Mouse (Mus musculus): ENCODE results near the gene Ankdd1a. TPM values are rescaled to one million over a fixed set of nuclear protein-coding genes. Genes with fewer than 3 reads are reported as not detected.

Ankdd1a gene
- polyA plus RNA-seq, 1 experiment from 2014 or later = 0.19 TPM

DNA sequence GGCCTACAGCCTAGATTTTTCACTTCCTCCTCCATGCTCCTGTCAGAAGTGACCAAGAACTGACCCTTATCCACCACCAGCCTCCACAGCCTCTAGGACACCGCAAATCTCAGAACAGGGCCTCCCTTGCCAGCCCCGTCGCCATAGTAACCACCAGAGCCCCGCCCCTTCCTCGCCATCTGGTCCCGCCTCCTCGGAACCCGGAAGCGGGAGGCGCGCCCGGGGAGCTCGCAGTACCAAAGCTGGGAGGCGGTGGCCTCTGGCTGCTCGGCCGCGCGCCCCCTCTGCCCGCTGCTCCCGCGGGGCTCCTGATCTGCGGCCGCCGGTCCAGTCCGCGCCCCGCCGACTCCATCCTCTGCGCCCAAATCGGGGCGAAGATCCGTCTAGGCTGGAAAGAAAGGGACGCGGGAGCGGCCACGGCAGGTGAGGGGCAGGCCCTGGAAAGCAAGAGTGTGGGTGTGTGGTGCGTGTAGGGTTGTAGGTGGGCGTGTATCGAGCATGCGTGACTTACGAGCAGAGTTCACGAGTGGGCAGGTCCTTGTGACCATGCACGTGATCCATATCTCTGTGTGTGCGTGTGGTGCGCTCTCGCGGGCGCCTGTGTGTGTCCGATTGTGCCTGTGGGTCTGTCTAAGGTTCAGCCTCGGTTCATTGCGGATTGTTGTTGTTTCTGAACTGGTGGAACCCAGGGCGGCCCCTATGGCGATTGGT is 59.1 kb downstream of the Ankdd1a start, which contains the start of gene Spg21:
Gene Spg21, plus strand, starts transcription at position 216 of the 711 bp plus-strand sequence.
- H3K4me1 ChIP-seq (ENCODE audit: control insufficient read depth, insufficient read depth, low read length) = peaks cover 10% of the 10 kb centered on the region
- H3K4me3 ChIP-seq (replicated peaks; ENCODE audit: low read length) = peak within 1 kb of the TSS; percentile 83
- peak within 1 kb of the TSS; percentile 71 for H3K4me2 ChIP-seq (ENCODE audit: low read depth, low read length)
- H3K27ac ChIP-seq (ENCODE audit: low read length) = peak within 1 kb of the TSS; percentile 85
- peak; percentile 95 for ATAC-seq (ENCODE audit: insufficient read depth, low FRiP score)
- 0 out of 2 replicates have a peak, but pooled peaks cover 5% of the 10 kb centered on the region for H3K36me3 ChIP-seq (ENCODE audit: control insufficient read depth, insufficient read depth, low read length)
- no peaks in the 10 kb centered on the region for H3K9me3 ChIP-seq (replicated peaks; ENCODE audit: control insufficient read depth, low read length)
- under 1% methylated on average over 53 of the region's 53 CpGs for WGBS
- peak within 1 kb of the TSS; percentile 84 for H3K9ac ChIP-seq (ENCODE audit: low read length)
- no peaks in the 10 kb centered on the region for H3K27me3 ChIP-seq (ENCODE audit: control insufficient read depth, insufficient read depth, low read length)

GRCm38 (mm10) chr9:65460198-65460597 is 59.8 kb downstream of the Ankdd1a start:
- H3K36me3 ChIP-seq (ENCODE audit: control insufficient read depth, insufficient read depth, low read length) = no peaks in the 10 kb centered on the region
- H3K27ac ChIP-seq (ENCODE audit: low read length) = peak overlapping the region; percentile 51; the same call in 1 of the 2 replicates
- no peak overlapping the region for H3K9ac ChIP-seq (ENCODE audit: low read length)
- WGBS = 49% methylated on average over 3 of the region's 3 CpGs
- H3K4me1 ChIP-seq (ENCODE audit: control insufficient read depth, insufficient read depth, low read length) = peaks cover 10% of the 10 kb centered on the region
- no peaks in the 10 kb centered on the region for H3K9me3 ChIP-seq (replicated peaks; ENCODE audit: control insufficient read depth, low read length)
- no peaks in the 10 kb centered on the region for H3K27me3 ChIP-seq (ENCODE audit: control insufficient read depth, insufficient read depth, low read length)
- ATAC-seq (ENCODE audit: insufficient read depth, low FRiP score) = no peak
- H3K4me3 ChIP-seq (replicated peaks; ENCODE audit: low read length) = peak overlapping the region; percentile 83; the same call in 1 of the 2 replicates
- H3K4me2 ChIP-seq (ENCODE audit: low read depth, low read length) = peak overlapping the region; percentile 71

DNA sequence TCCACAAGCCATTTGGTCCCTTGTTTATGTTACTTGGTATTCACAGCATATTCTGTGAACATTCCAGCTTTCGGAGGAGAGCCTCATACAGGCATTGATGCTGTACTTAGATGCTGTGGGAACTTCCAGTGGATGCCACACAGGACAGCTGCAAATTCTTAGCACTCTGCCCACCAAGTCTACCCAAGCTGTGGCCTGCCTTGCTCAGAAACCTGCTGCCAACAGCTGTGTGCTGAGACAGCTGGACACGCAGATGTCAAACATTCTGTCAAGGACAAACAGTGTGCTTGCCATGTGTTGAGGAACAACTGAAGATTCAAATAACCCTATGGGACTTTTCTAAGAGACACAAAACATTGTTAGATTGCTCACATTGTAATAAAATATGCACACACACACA is 61.0 kb downstream of the Ankdd1a start:
- ATAC-seq (ENCODE audit: insufficient read depth, low FRiP score) = no peak
- Histone ChIP-seq H3K27ac (ENCODE audit: low read length) (no peak overlapping the region), H3K9ac (ENCODE audit: low read length) (no peak overlapping the region), H3K4me2 (ENCODE audit: low read depth, low read length) (no peak overlapping the region), H3K4me1 (ENCODE audit: control insufficient read depth, insufficient read depth, low read length) (peaks cover 10% of the 10 kb centered on the region), H3K27me3 (ENCODE audit: control insufficient read depth, insufficient read depth, low read length) (no peaks in the 10 kb centered on the region), H3K9me3 (replicated peaks; ENCODE audit: control insufficient read depth, low read length) (no peaks in the 10 kb centered on the region), H3K36me3 (ENCODE audit: control insufficient read depth, insufficient read depth, low read length) (no peaks in the 10 kb centered on the region), H3K4me3 (replicated peaks; ENCODE audit: low read length) (no peak overlapping the region)
- WGBS = 69% methylated on average over 2 of the region's 2 CpGs

DNA sequence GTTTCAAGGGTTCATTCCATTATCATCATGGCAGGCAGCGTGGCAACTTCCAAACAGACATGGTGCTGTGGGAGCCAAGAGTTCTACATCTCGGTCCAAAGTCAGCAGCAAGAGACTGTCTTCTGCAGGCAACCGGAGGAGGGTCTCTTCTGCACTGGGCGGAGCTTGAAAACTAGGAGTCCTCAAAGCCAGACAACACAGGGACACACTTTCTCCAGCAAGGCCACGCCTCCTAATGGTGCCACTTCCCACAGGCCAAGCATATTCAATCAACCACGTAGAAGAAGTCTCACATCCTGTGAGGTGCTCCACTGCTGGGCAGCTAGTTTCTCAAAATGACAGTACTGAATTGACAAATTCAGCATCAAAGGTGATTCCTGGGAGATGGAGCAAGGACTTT is 72.0 kb downstream of the Ankdd1a start:
- no peak for ATAC-seq (ENCODE audit: insufficient read depth, low FRiP score)
- 87% methylated on average over 6 of the region's 6 CpGs for WGBS
- no peak overlapping the region for H3K4me3 ChIP-seq (replicated peaks; ENCODE audit: low read length)
- no peak overlapping the region for H3K9ac ChIP-seq (ENCODE audit: low read length)
- no peak overlapping the region for H3K27ac ChIP-seq (ENCODE audit: low read length)
- H3K27me3 ChIP-seq (ENCODE audit: control insufficient read depth, insufficient read depth, low read length) = no peaks in the 10 kb centered on the region
- H3K4me1 ChIP-seq (ENCODE audit: control insufficient read depth, insufficient read depth, low read length) = no peaks in the 10 kb centered on the region
- H3K36me3 ChIP-seq (ENCODE audit: control insufficient read depth, insufficient read depth, low read length) = peaks cover 17% of the 10 kb centered on the region; the same call in 1 of the 2 replicates
- no peaks in the 10 kb centered on the region for H3K9me3 ChIP-seq (replicated peaks; ENCODE audit: control insufficient read depth, low read length)
- no peak overlapping the region for H3K4me2 ChIP-seq (ENCODE audit: low read depth, low read length)

GRCm38 (mm10) chr9:65444692-65445091 is 75.3 kb downstream of the Ankdd1a start:
- Histone ChIP-seq H3K9me3 (replicated peaks; ENCODE audit: control insufficient read depth, low read length) (no peaks in the 10 kb centered on the region), H3K36me3 (ENCODE audit: control insufficient read depth, insufficient read depth, low read length) (peaks cover 22% of the 10 kb centered on the region; the same call in 1 of the 2 replicates), H3K9ac (ENCODE audit: low read length) (no peak overlapping the region), H3K4me2 (ENCODE audit: low read depth, low read length) (no peak overlapping the region), H3K27ac (ENCODE audit: low read length) (no peak overlapping the region), H3K4me1 (ENCODE audit: control insufficient read depth, insufficient read depth, low read length) (no peaks in the 10 kb centered on the region), H3K27me3 (ENCODE audit: control insufficient read depth, insufficient read depth, low read length) (no peaks in the 10 kb centered on the region), H3K4me3 (replicated peaks; ENCODE audit: low read length) (no peak overlapping the region)
- no peak for ATAC-seq (ENCODE audit: insufficient read depth, low FRiP score)
- 94% methylated on average over 4 of the region's 4 CpGs for WGBS

Other genes with a start within 250 kb of the Ankdd1a start
- 53.9 and 54.8 TPM in 2 replicates for gene Clpx, start 225.9 kb downstream of the Ankdd1a start, polyA plus RNA-seq (2015; fragmentation: Nextera tagmentation; extraction: Ambion mirVana)
- gene Pdcd7, start 174.1 kb downstream of the Ankdd1a start, polyA plus RNA-seq (2015; fragmentation: Nextera tagmentation; extraction: Ambion mirVana) = 3.4 and 3.6 TPM in 2 replicates
- 0.40 TPM in 1 of 2 replicates, not detected in the other for gene Ubap1l, start 159.2 kb downstream of the Ankdd1a start, polyA plus RNA-seq (2015; fragmentation: Nextera tagmentation; extraction: Ambion mirVana)
- 0.97 and 1.3 TPM in 2 replicates for gene Kbtbd13, start 128.5 kb downstream of the Ankdd1a start, polyA plus RNA-seq (2015; fragmentation: Nextera tagmentation; extraction: Ambion mirVana)
- gene Rasl12, start 121.7 kb downstream of the Ankdd1a start, polyA plus RNA-seq (2015; fragmentation: Nextera tagmentation; extraction: Ambion mirVana) = 7.6 TPM in 2 replicates
- 0.69 and 1.7 TPM in 2 replicates for gene Slc51b, start 97.2 kb downstream of the Ankdd1a start, polyA plus RNA-seq (2015; fragmentation: Nextera tagmentation; extraction: Ambion mirVana)
- gene Mtfmt, start 84.4 kb downstream of the Ankdd1a start, polyA plus RNA-seq (2015; fragmentation: Nextera tagmentation; extraction: Ambion mirVana) = 18.8 and 21.9 TPM in 2 replicates
- gene Spg21, start 59.2 kb downstream of the Ankdd1a start, polyA plus RNA-seq (2015; fragmentation: Nextera tagmentation; extraction: Ambion mirVana) = 82.4 and 95.8 TPM in 2 replicates
- gene Plekho2, start 59.8 kb upstream of the Ankdd1a start, polyA plus RNA-seq (2015; fragmentation: Nextera tagmentation; extraction: Ambion mirVana) = 21.4 and 23.0 TPM in 2 replicates
- 12.2 and 12.7 TPM in 2 replicates for gene Pif1, start 67.0 kb upstream of the Ankdd1a start, polyA plus RNA-seq (2015; fragmentation: Nextera tagmentation; extraction: Ambion mirVana)
- gene Rbpms2, start 109.5 kb upstream of the Ankdd1a start, polyA plus RNA-seq (2015; fragmentation: Nextera tagmentation; extraction: Ambion mirVana) = 20.4 and 22.9 TPM in 2 replicates
- gene Oaz2, start 147.8 kb upstream of the Ankdd1a start, polyA plus RNA-seq (2015; fragmentation: Nextera tagmentation; extraction: Ambion mirVana) = 200 and 218 TPM in 2 replicates